Mouse (Mus musculus): ENCODE data around the gene Wnt10b.

- TF ChIP-seq CTCF (IDR thresholded peaks at IDR 0.05; ENCODE audit: control insufficient read depth, insufficient read depth, low read length) (no peak), POLR2A (IDR thresholded peaks at IDR 0.05; ENCODE audit: borderline replicate concordance, control insufficient read depth, low read depth, low read length) (no peak)
These were observed 15.7 kb downstream of the Wnt10b start for GRCm38 (mm10) chr15:98762201-98762621.

All from bone marrow, adult 2 months (tissue).